Mouse (Mus musculus) CH12.LX (cell line): Measurements from ENCODE around the gene Ubxn4. TPM values are rescaled to one million over a fixed set of nuclear protein-coding genes. Genes with fewer than 3 reads are reported as not detected.
"Not testable (repeated sequence)": the region's sequence is repeated elsewhere in the genome, so short reads cannot be mapped to it uniquely, and the experiment has no call there.

Experiments
- DNase-seq: peaks from one replicate; pipeline ENCODE4 v3.0.0-alpha.2; 2013; ENCODE audit errors: extremely low read depth
- H3K27ac ChIP-seq: 2 replicates; pipeline ENCODE4 v1.5.1; 2012; ENCODE audit warnings: low read depth, mild to moderate bottlenecking, control low read depth, moderate library complexity; ENCODE audit not compliant: insufficient read depth
- H3K27me3 ChIP-seq: replicated peaks from 2 replicates; pipeline ENCODE3; 2012; ENCODE audit warnings: inconsistent platforms
- H3K36me3 ChIP-seq, 2 experiments: replicated peaks in 1 of 2; 2 replicates each; pipeline versions ENCODE3 to v1.6.1; 2012; ENCODE audit warnings: inconsistent platforms in 1 of 2, low read length in 1 of 2, mild to moderate bottlenecking in 1 of 2, mixed read lengths in 1 of 2, moderate library complexity in 1 of 2; ENCODE audit not compliant: control insufficient read depth in 1 of 2, insufficient read depth in 1 of 2
- H3K4me1 ChIP-seq, 2 experiments: 2 replicates each; pipeline ENCODE4 v1.6.1; 2012; ENCODE audit warnings: inconsistent platforms in 1 of 2, moderate library complexity in 1 of 2; ENCODE audit not compliant: insufficient read depth in 2 of 2, control insufficient read depth in 1 of 2
- H3K4me2 ChIP-seq: 2 replicates; pipeline ENCODE4 v1.6.1; 2012; ENCODE audit warnings: low read depth, mild to moderate bottlenecking, control low read depth; ENCODE audit not compliant: poor library complexity, insufficient read depth, severe bottlenecking
- H3K4me3 ChIP-seq, 3 experiments: fragments of 150-350 bp in 1 of 3; sonication (generic) in 1 of 3; replicated peaks in 1 of 3; 2 replicates each; pipeline versions ENCODE3 to v1.5.1; 2011 to 2012; ENCODE audit warnings: low read depth in 2 of 3, low read length in 2 of 3, mild to moderate bottlenecking in 2 of 3, moderate library complexity in 2 of 3, control low read depth in 1 of 3, improper control_type of control experiment in 1 of 3, inconsistent platforms in 1 of 3, mixed read lengths in 1 of 3; ENCODE audit not compliant: poor library complexity in 1 of 3
- H3K79me2 ChIP-seq: replicated peaks from 2 replicates; pipeline ENCODE4 v1.6.1; 2012; ENCODE audit warnings: mild to moderate bottlenecking, moderate library complexity; ENCODE audit not compliant: control insufficient read depth, poor library complexity, insufficient read depth, severe bottlenecking; ENCODE audit errors: extremely low read depth
- H3K9ac ChIP-seq: 2 replicates; pipeline ENCODE4 v1.6.1; 2012; ENCODE audit warnings: low read depth, mild to moderate bottlenecking, control low read depth, moderate library complexity; ENCODE audit not compliant: insufficient read depth
- H3K9me3 ChIP-seq: replicated peaks from 2 replicates; pipeline ENCODE3; 2012; ENCODE audit warnings: low read length, inconsistent platforms, mixed read lengths
- BHLHE40 ChIP-seq: IDR thresholded peaks from 2 replicates; pipeline ENCODE4 v1.6.1; 2011; ENCODE audit warnings: mild to moderate bottlenecking, low read depth, low read length, improper control_type of control experiment
- CHD1 ChIP-seq: IDR thresholded peaks from 2 replicates; pipeline ENCODE4 v1.6.1; 2012; ENCODE audit warnings: low read depth, low read length, improper control_type of control experiment, inconsistent platforms
- CHD2 ChIP-seq: IDR thresholded peaks from 2 replicates; pipeline ENCODE4 v1.6.1; 2011; ENCODE audit warnings: low read length, improper control_type of control experiment
- CTCF ChIP-seq, 2 experiments: IDR thresholded peaks in 1 of 2; conservative IDR thresholded peaks in 1 of 2; 2 replicates each; pipeline ENCODE4 v1.5.1; 2011 to 2012; ENCODE audit warnings: low read depth in 2 of 2, low read length in 2 of 2, improper control_type of control experiment in 1 of 2, inconsistent platforms in 1 of 2, mild to moderate bottlenecking in 1 of 2, moderate library complexity in 1 of 2
- E2F4 ChIP-seq: IDR thresholded peaks from 2 replicates; pipeline ENCODE4 v1.6.1; 2011; ENCODE audit warnings: low read depth, low read length, improper control_type of control experiment; ENCODE audit not compliant: insufficient replicate concordance
- ELF1 ChIP-seq: IDR thresholded peaks from 2 replicates; pipeline ENCODE4 v1.6.1; 2014; ENCODE audit warnings: low read depth, mild to moderate bottlenecking, inconsistent platforms, low read length, improper control_type of control experiment
- EP300 ChIP-seq: IDR thresholded peaks from 2 replicates; pipeline ENCODE4 v1.6.1; 2011; ENCODE audit warnings: low read length, improper control_type of control experiment
- ETS1 ChIP-seq: conservative IDR thresholded peaks from 2 replicates; pipeline ENCODE4 v1.6.1; 2012; ENCODE audit warnings: low read depth, mild to moderate bottlenecking, inconsistent platforms, low read length, improper control_type of control experiment, moderate library complexity
- GABPA ChIP-seq: IDR thresholded peaks from 2 replicates; pipeline ENCODE4 v1.6.1; 2012; ENCODE audit warnings: low read depth, low read length, improper control_type of control experiment, inconsistent platforms; ENCODE audit not compliant: insufficient replicate concordance
- HCFC1 ChIP-seq: IDR thresholded peaks from 2 replicates; pipeline ENCODE4 v1.6.1; 2012; ENCODE audit warnings: low read depth, mild to moderate bottlenecking, inconsistent platforms, low read length, improper control_type of control experiment
- IRF4 ChIP-seq: IDR thresholded peaks from 2 replicates; pipeline ENCODE4 v1.6.1; 2014; ENCODE audit warnings: low read depth, mild to moderate bottlenecking, inconsistent platforms, low read length, improper control_type of control experiment
- JUN ChIP-seq: IDR thresholded peaks from 2 replicates; pipeline ENCODE4 v1.6.1; 2011; ENCODE audit warnings: low read depth, mild to moderate bottlenecking, low read length, improper control_type of control experiment, moderate library complexity; ENCODE audit not compliant: insufficient read depth
- JUND ChIP-seq: conservative IDR thresholded peaks from 2 replicates; pipeline ENCODE4 v1.6.1; 2011; ENCODE audit warnings: low read depth, low read length, improper control_type of control experiment
- KAT2A ChIP-seq: IDR thresholded peaks from 2 replicates; pipeline ENCODE4 v1.6.1; 2012; ENCODE audit warnings: low read length, improper control_type of control experiment, inconsistent platforms; ENCODE audit not compliant: insufficient replicate concordance
- MAFK ChIP-seq: IDR thresholded peaks from 2 replicates; pipeline ENCODE4 v1.6.1; 2011; ENCODE audit warnings: low read length, improper control_type of control experiment; ENCODE audit not compliant: insufficient replicate concordance
- MAX ChIP-seq: IDR thresholded peaks from 2 replicates; pipeline ENCODE4 v1.6.1; 2011; ENCODE audit warnings: low read length, improper control_type of control experiment
- MAZ ChIP-seq: IDR thresholded peaks from 2 replicates; pipeline ENCODE4 v1.6.1; 2012; ENCODE audit warnings: low read depth, mild to moderate bottlenecking, inconsistent platforms, low read length, improper control_type of control experiment, moderate library complexity
- MEF2A ChIP-seq: IDR thresholded peaks from 2 replicates; pipeline ENCODE4 v1.6.1; 2014; ENCODE audit warnings: low read depth, mild to moderate bottlenecking, inconsistent platforms, low read length, improper control_type of control experiment, borderline replicate concordance
- MXI1 ChIP-seq: IDR thresholded peaks from 2 replicates; pipeline ENCODE4 v1.6.1; 2011; ENCODE audit warnings: mild to moderate bottlenecking, low read depth, low read length, improper control_type of control experiment
- MYC ChIP-seq: IDR thresholded peaks from 2 replicates; pipeline ENCODE4 v1.6.1; 2011; ENCODE audit warnings: low read depth, mild to moderate bottlenecking, improper control_type of control experiment, low read length
- NELFE ChIP-seq: IDR thresholded peaks from 2 replicates; pipeline ENCODE4 v1.6.1; 2011; ENCODE audit warnings: low read depth, low read length, improper control_type of control experiment
- NRF1 ChIP-seq: IDR thresholded peaks from 2 replicates; pipeline ENCODE4 v1.6.1; 2014; ENCODE audit warnings: low read depth, mild to moderate bottlenecking, inconsistent platforms, low read length, improper control_type of control experiment, moderate library complexity
- PAX5 ChIP-seq: IDR thresholded peaks from 2 replicates; pipeline ENCODE4 v1.6.1; 2012; ENCODE audit warnings: low read length, inconsistent platforms, mixed read lengths
- POLR2A ChIP-seq: IDR thresholded peaks from 2 replicates; pipeline ENCODE4 v1.6.1; 2011; ENCODE audit warnings: low read depth, mild to moderate bottlenecking, improper control_type of control experiment, low read length
- POLR2AphosphoS2 ChIP-seq: IDR thresholded peaks from 2 replicates; pipeline ENCODE4 v1.6.1; 2011; ENCODE audit warnings: low read depth, low read length, improper control_type of control experiment
- RAD21 ChIP-seq: IDR thresholded peaks from 2 replicates; pipeline ENCODE4 v1.6.1; 2011; ENCODE audit warnings: low read depth, mild to moderate bottlenecking, low read length, improper control_type of control experiment, moderate library complexity
- RCOR1 ChIP-seq: conservative IDR thresholded peaks from 2 replicates; pipeline ENCODE4 v1.6.1; 2012; ENCODE audit warnings: low read depth, mild to moderate bottlenecking, inconsistent platforms, low read length, improper control_type of control experiment
- SIN3A ChIP-seq: IDR thresholded peaks from 2 replicates; pipeline ENCODE4 v1.6.1; 2012; ENCODE audit warnings: low read length, improper control_type of control experiment, inconsistent platforms
- TBP ChIP-seq: conservative IDR thresholded peaks from 2 replicates; pipeline ENCODE4 v1.6.1; 2011; ENCODE audit warnings: low read depth, low read length, improper control_type of control experiment
- TCF12 ChIP-seq: IDR thresholded peaks from 2 replicates; pipeline ENCODE4 v1.6.1; 2014; ENCODE audit warnings: low read depth, mild to moderate bottlenecking, inconsistent platforms, low read length, improper control_type of control experiment
- UBTF ChIP-seq: IDR thresholded peaks from 2 replicates; pipeline ENCODE4 v1.6.1; 2012; ENCODE audit warnings: low read depth, mild to moderate bottlenecking, inconsistent platforms, low read length, improper control_type of control experiment, moderate library complexity
- USF1 ChIP-seq: IDR thresholded peaks from 2 replicates; pipeline ENCODE4 v1.6.1; 2014; ENCODE audit warnings: low read depth, mild to moderate bottlenecking, inconsistent platforms, low read length, improper control_type of control experiment
- ZC3H11A ChIP-seq: IDR thresholded peaks from 2 replicates; pipeline ENCODE4 v1.6.1; 2012; ENCODE audit warnings: low read depth, mild to moderate bottlenecking, inconsistent platforms, low read length, improper control_type of control experiment
- ZKSCAN1 ChIP-seq: IDR thresholded peaks from 2 replicates; pipeline ENCODE4 v1.6.1; 2012; ENCODE audit warnings: low read depth, inconsistent platforms, low read length, improper control_type of control experiment, borderline replicate concordance
- ZMIZ1 ChIP-seq: IDR thresholded peaks from 2 replicates; pipeline ENCODE4 v1.6.1; 2012; ENCODE audit warnings: low read depth, mild to moderate bottlenecking, inconsistent platforms, low read length, improper control_type of control experiment
- ZNF384 ChIP-seq: IDR thresholded peaks from 2 replicates; pipeline ENCODE4 v1.6.1; 2012; ENCODE audit warnings: low read depth, low read length, improper control_type of control experiment, inconsistent platforms
- dilution Hi-C: fragments of 300-500 bp; cut with MboI; formaldehyde crosslinking; loops from 2 replicates; pipeline ENCODE4 v1.14.3; 2020; ENCODE audit warnings: low sequenced_read_pairs; ENCODE audit not compliant: extremely low pct_unique_long_range_greater_than_20kb, extremely low pct_ligation_motif_present
- in situ Hi-C: fragments of 300-500 bp; cut with MboI; formaldehyde crosslinking; loops from 3 replicates; pipeline ENCODE4 v1.14.3; 2019; ENCODE audit warnings: low sequenced_read_pairs, low pct_ligation_motif_present, low pct_unique_long_range_greater_than_20kb, mixed read lengths
- polyA plus RNA-seq: library from polyadenylated mRNA; unstranded; fragments of >175 nt; gene quantifications from 2 replicates; pipeline ENCODE4 v1.2.1, GENCODE M21; 2012; ENCODE audit warnings: low read depth; ENCODE audit not compliant: insufficient read length
- total RNA-seq, 2 experiments: library from RNA; depleted of rRNA; stranded (reverse); fragments of 300-350 nt in 1 of 2; fragments of >200 nt in 1 of 2; gene quantifications; 2 replicates each; pipeline ENCODE4 v1.2.3; 2012 to 2014

Gene Ubxn4
- total and polyA plus RNA-seq, 3 experiments, result 38.7 to 110 (median 41.5) TPM

DNA sequence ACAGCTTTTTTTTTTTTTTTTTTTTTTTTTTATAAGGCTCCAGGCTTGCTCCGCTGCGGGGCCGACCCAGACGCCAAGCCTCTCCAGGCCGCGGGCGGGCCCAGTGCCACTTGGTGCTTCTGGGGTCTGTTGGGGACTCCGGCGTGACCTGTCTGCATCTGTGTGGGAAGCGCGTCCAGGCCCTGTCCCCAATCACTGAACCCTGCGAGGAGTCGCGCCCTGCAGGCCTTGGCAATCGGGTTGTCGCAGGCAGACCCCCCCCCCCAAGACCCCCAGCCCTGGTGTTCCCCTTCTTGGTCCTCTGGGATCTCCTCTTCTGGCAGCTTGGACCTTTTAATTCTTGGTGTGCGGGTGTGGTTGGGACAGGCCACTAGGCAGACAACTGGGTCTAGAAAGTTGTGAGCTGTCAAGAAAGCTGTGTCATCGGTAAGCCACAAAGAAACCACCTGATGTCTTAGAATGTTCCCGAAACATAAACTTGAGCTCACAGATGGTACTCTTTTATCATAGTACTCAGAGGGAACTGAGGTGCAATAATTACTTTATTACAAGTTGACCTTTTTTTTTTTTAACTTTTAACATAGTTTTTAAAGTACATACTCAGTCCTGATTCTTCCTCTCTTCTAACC is 1.1 kb downstream of the Ubxn4 start:
- in situ Hi-C loops, result no loop called here
- no peaks in the 10 kb centered on the region for H3K9me3 ChIP-seq
- H3K4me3 ChIP-seq, result peak overlapping the region; percentile 79 to 95 (median 84)
- H3K27me3 ChIP-seq, result no peaks in the 10 kb centered on the region
- H3K79me2 ChIP-seq, result peaks cover 33% of the 10 kb centered on the region
- TF ChIP-seq UBTF, result no peak
- peak; percentile 78 for TF ChIP-seq SIN3A
- TF ChIP-seq MAFK, result 0 out of 2 replicates have a peak, but pooled peaks have one; percentile 46
- TF ChIP-seq CHD2, result no peak
- TF ChIP-seq ETS1, result 0 out of 2 replicates have a peak, but pooled peaks have one; percentile 14
- TF ChIP-seq MXI1, result 0 out of 2 replicates have a peak, but pooled peaks have one; percentile 28
- TF ChIP-seq ZC3H11A, result no peak
- TF ChIP-seq NRF1, result no peak
- TF ChIP-seq IRF4, result no peak
- TF ChIP-seq MEF2A, result no peak
- TF ChIP-seq ZMIZ1, result no peak
- TF ChIP-seq E2F4, result no peak
- no peak for TF ChIP-seq MAZ
- TF ChIP-seq HCFC1, result no peak
- no peak for TF ChIP-seq CTCF (conservative IDR thresholded peaks at IDR 0.05 in 1 of 2, IDR thresholded peaks at IDR 0.05 in 1 of 2; ENCODE audit: low read depth in 2 of 2, low read length in 2 of 2)
- no peak for TF ChIP-seq ELF1
- TF ChIP-seq RAD21, result no peak
- TF ChIP-seq BHLHE40, result no peak
- no peak for TF ChIP-seq POLR2AphosphoS2
- no peak for TF ChIP-seq USF1
- 0 out of 2 replicates have a peak, but pooled peaks have one; percentile 30 for TF ChIP-seq MYC
- TF ChIP-seq EP300, result no peak
- TF ChIP-seq GABPA, result no peak
- TF ChIP-seq MAX, result no peak
- no peak for TF ChIP-seq JUND
- no peak; the same call in 1 of the 2 replicates for TF ChIP-seq CHD1
- TF ChIP-seq JUN, result no peak
- TF ChIP-seq POLR2A, result no peak
- TF ChIP-seq TBP, result peak; percentile 51; the same call in 1 of the 2 replicates
- no peak; the same call in 1 of the 2 replicates for TF ChIP-seq ZNF384
- no peak for TF ChIP-seq RCOR1
- no peak for TF ChIP-seq ZKSCAN1
- no peak for TF ChIP-seq KAT2A
- no peak for TF ChIP-seq TCF12
- TF ChIP-seq NELFE, result no peak
- TF ChIP-seq PAX5, result no peak
- H3K4me2 ChIP-seq, result peak overlapping the region; percentile 51
- peak overlapping the region; percentile 92 for H3K9ac ChIP-seq
- dilution Hi-C loops, result no loop called here
- DNase-seq, result peak; percentile 53
- H3K4me1 ChIP-seq, result peaks cover 0 to 18% of the 10 kb centered on the region in 2 experiments; a peak in 2 of 4 replicates
- peaks cover 0 to 12% of the 10 kb centered on the region in 2 experiments for H3K36me3 ChIP-seq
- peak overlapping the region; percentile 36; the same call in 1 of the 2 replicates for H3K27ac ChIP-seq

- H3K36me3 ChIP-seq, result peaks cover 51 to 73% of the 10 kb centered on the region in 2 experiments
- dilution Hi-C loops, H3K79me2 ChIP-seq, H3K4me2 ChIP-seq, H3K4me1 ChIP-seq, H3K27ac ChIP-seq, DNase-seq, H3K9ac ChIP-seq, in situ Hi-C loops, H3K4me3 ChIP-seq, H3K9me3 ChIP-seq, H3K27me3 ChIP-seq: not testable (repeated sequence)
These were observed 23.3 kb downstream of the Ubxn4 start for GRCm38 (mm10) chr1:128267061-128267460.
